In the genomic region with DNA sequence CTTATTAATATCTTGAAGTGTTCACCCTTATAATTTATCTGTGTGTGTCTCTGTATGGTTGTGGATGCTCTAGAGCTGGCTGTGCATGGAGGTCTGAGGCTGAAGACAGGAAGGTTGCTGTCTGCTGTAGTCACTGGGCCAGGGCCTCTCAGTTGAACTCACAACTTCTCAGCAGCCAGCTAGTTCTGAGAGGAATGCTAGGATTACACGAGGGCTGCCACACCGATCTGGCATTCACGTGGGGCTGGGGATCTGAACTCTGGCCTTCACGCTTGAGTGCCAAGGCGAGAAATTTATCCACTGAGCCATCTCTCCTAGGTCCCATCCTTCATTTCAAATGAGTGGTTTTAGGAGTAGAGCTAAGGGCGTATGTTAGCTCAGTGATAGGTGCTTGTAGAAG, we compare ENCODE assay signal across 16 mouse cellular contexts. TPM values are rescaled to one million over a fixed set of nuclear protein-coding genes. Genes with fewer than 3 reads are reported as not detected.
DNase-seq lines count a peak whose midpoint lies in the region; ATAC-seq and TF ChIP-seq lines count a peak whose summit lies in the region.
"Had no signal": no experiment of that assay in that cellular context is flagged by ENCODE, and none has a peak within 500 bp of the region (broad histone marks: within the 10 kb centered on the region; RNA-seq: fewer than 3 reads in every experiment).

No protein-coding gene starts in this region.

- peaks cover 27% of the 10 kb centered on the region for H3K36me3 ChIP-seq in liver, adult 2 months (ENCODE audit: control insufficient read depth, insufficient read depth, low read length)
- peaks cover 71% of the 10 kb centered on the region for H3K36me3 ChIP-seq in liver, embryonic 12.5 days
- no peaks in the 10 kb centered on the region for H3K36me3 ChIP-seq in kidney, embryonic 16.5 days (ENCODE audit: insufficient read depth, low read length)
- H3K36me3 ChIP-seq: embryonic facial prominence, embryonic 13.5 days; forebrain, embryonic 12.5 days; hindbrain, embryonic 15.5 days had no signal

- WGBS in liver, adult 2 months: 80% methylated on average over 6 of the region's 6 CpGs
- 89% methylated on average over 6 of the region's 6 CpGs for WGBS in liver, embryonic 12.5 days (ENCODE audit: insufficient replicate concordance)
- 50% methylated on average over 6 of the region's 6 CpGs for WGBS in kidney, embryonic 16.5 days
- 63% methylated on average over 6 of the region's 6 CpGs for WGBS in cerebellum, adult 2 months

- TF ChIP-seq POLR2A in liver, adult 2 months (IDR thresholded peaks at IDR 0.05; ENCODE audit: extremely low read depth, insufficient read depth, low read length): no peak
- no peak for TF ChIP-seq POLR2A in cerebellum, adult 2 months (IDR thresholded peaks at IDR 0.05; ENCODE audit: borderline replicate concordance, insufficient read depth, low read length)

- H3K4me2 ChIP-seq in liver, embryonic 12.5 days: no peak overlapping the region
- H3K4me2 ChIP-seq in kidney, embryonic 16.5 days (replicated peaks; ENCODE audit: low read depth, low read length): no peak overlapping the region
- H3K4me2 ChIP-seq: embryonic facial prominence, embryonic 13.5 days; forebrain, embryonic 12.5 days; hindbrain, embryonic 15.5 days had no signal

- H3K9me3 ChIP-seq in liver, embryonic 12.5 days (replicated peaks): no peaks in the 10 kb centered on the region
- no peaks in the 10 kb centered on the region for H3K9me3 ChIP-seq in kidney, embryonic 16.5 days (ENCODE audit: low read length)
- H3K9me3 ChIP-seq: embryonic facial prominence, embryonic 13.5 days; forebrain, embryonic 12.5 days; heart, embryonic 13.5 days; hindbrain, embryonic 15.5 days had no signal

- no peaks in the 10 kb centered on the region for H3K27me3 ChIP-seq in liver, adult 2 months (ENCODE audit: control insufficient read depth, insufficient read depth, low read length)
- no peaks in the 10 kb centered on the region for H3K27me3 ChIP-seq in liver, embryonic 12.5 days (replicated peaks)
- H3K27me3 ChIP-seq in kidney, embryonic 16.5 days (ENCODE audit: insufficient read depth, low read length): no peaks in the 10 kb centered on the region
- no peaks in the 10 kb centered on the region for H3K27me3 ChIP-seq in cerebellum, adult 2 months (ENCODE audit: control insufficient read depth, insufficient read depth, low read length)
- H3K27me3 ChIP-seq: embryonic facial prominence, embryonic 13.5 days; forebrain, embryonic 12.5 days; heart, embryonic 13.5 days; hindbrain, embryonic 15.5 days had no signal

- DNase-seq in liver, adult 2 months (ENCODE audit: extremely low read depth, low read depth, low spot score): peak; percentile 10
- peak; percentile 76 to 80 for DNase-seq in kidney, postnatal 36 days
- DNase-seq in cerebellum, adult 2 months: no peak
- DNase-seq: adrenal gland, adult 8-10 months; adrenal gland, postnatal 36 days; cerebellum, adult 8-10 months; cerebellum, postnatal 25 days; gastrocnemius, postnatal 10 days; heart, postnatal 36 days had no signal

- no peak for TF ChIP-seq CTCF in liver, adult 2 months (IDR thresholded peaks at IDR 0.05; ENCODE audit: low read depth, low read length)
- TF ChIP-seq CTCF in cerebellum, adult 2 months (IDR thresholded peaks at IDR 0.05; ENCODE audit: borderline replicate concordance, insufficient read depth, low read depth, low read length): no peak

- ATAC-seq in liver, embryonic 12.5 days: no peak
- peak; percentile 51; the same call in 1 of the 2 replicates for ATAC-seq in kidney, embryonic 16.5 days (ENCODE audit: low FRiP score, low TSS enrichment)
- ATAC-seq in granulocyte monocyte progenitor cell, adult 5-6 weeks (replicated peaks; ENCODE audit: poor library complexity, severe bottlenecking): no peak

- H3K27ac ChIP-seq in liver, adult 2 months (replicated peaks; ENCODE audit: insufficient read depth, low read depth, low read length): no peak overlapping the region
- no peak overlapping the region for H3K27ac ChIP-seq in liver, embryonic 12.5 days
- no peak overlapping the region for H3K27ac ChIP-seq in kidney, embryonic 16.5 days (ENCODE audit: low read length)
- H3K27ac ChIP-seq in cerebellum, adult 2 months (ENCODE audit: insufficient read depth, low read length): no peak overlapping the region
- H3K27ac ChIP-seq: embryonic facial prominence, embryonic 13.5 days; forebrain, embryonic 12.5 days; heart, embryonic 13.5 days; hindbrain, embryonic 15.5 days had no signal

- H3K4me3 ChIP-seq in liver, adult 2 months (ENCODE audit: insufficient read depth, low read depth, low read length): no peak overlapping the region
- no peak overlapping the region for H3K4me3 ChIP-seq in liver, embryonic 12.5 days
- no peak overlapping the region for H3K4me3 ChIP-seq in kidney, embryonic 16.5 days (ENCODE audit: low read length)
- H3K4me3 ChIP-seq in cerebellum, adult 2 months (replicated peaks; ENCODE audit: insufficient read depth, low read depth, low read length): no peak overlapping the region
- H3K4me3 ChIP-seq: embryonic facial prominence, embryonic 13.5 days; forebrain, embryonic 12.5 days; heart, embryonic 13.5 days; hindbrain, embryonic 15.5 days had no signal

- H3K79me2 ChIP-seq in liver, adult 2 months (ENCODE audit: control insufficient read depth, insufficient read depth, low read length): no peaks in the 10 kb centered on the region

- no peak overlapping the region for H3K9ac ChIP-seq in liver, adult 2 months (ENCODE audit: low read depth, low read length)
- H3K9ac ChIP-seq in liver, embryonic 12.5 days: no peak overlapping the region
- H3K9ac ChIP-seq in kidney, embryonic 16.5 days (replicated peaks; ENCODE audit: low read length): no peak overlapping the region
- H3K9ac ChIP-seq: embryonic facial prominence, embryonic 13.5 days; forebrain, embryonic 12.5 days; heart, embryonic 13.5 days; hindbrain, embryonic 15.5 days had no signal

- H3K4me1 ChIP-seq in liver, adult 2 months (ENCODE audit: control insufficient read depth, insufficient read depth, low read length): 0 out of 2 replicates have a peak, but pooled peaks cover 2% of the 10 kb centered on the region
- H3K4me1 ChIP-seq in liver, embryonic 12.5 days: 0 out of 2 replicates have a peak, but pooled peaks cover 4% of the 10 kb centered on the region
- H3K4me1 ChIP-seq in kidney, embryonic 16.5 days (ENCODE audit: insufficient read depth, low read length): peaks cover 12% of the 10 kb centered on the region
- no peaks in the 10 kb centered on the region for H3K4me1 ChIP-seq in cerebellum, adult 2 months (ENCODE audit: control insufficient read depth, insufficient read depth, low read length)
- H3K4me1 ChIP-seq: embryonic facial prominence, embryonic 13.5 days; hindbrain, embryonic 15.5 days had no signal

RNA-seq across cellular contexts. Expression of gene Exoc6, which starts 30.2 kb away (rescaled TPM):
- 18.0 and 21.8 TPM in 2 replicates for total RNA-seq in liver, adult 2 months (2014; rRNA removed)
- polyA plus RNA-seq in liver, adult 2 months (2012; rRNA removed): 6.4 and 6.7 TPM in 2 replicates
- polyA plus RNA-seq in liver, embryonic 12.5 days (2016; fragmentation: Nextera tagmentation; extraction: Ambion mirVana): 45.1 and 47.0 TPM in 2 replicates
- 25.3 and 26.9 TPM in 2 replicates for polyA plus RNA-seq in kidney, embryonic 16.5 days (2015; fragmentation: Nextera tagmentation; extraction: Ambion mirVana)
- total RNA-seq in granulocyte monocyte progenitor cell, adult 5-6 weeks (2014; fragmentation: Nextera tagmentation): 36.4 and 44.3 TPM in 2 replicates
- total RNA-seq in granulocyte monocyte progenitor cell, adult 5-6 weeks (2017): 73.0 and 73.8 TPM in 2 replicates
- 12.8 and 13.1 TPM in 2 replicates for polyA plus RNA-seq in cerebellum, adult 2 months (2012; rRNA removed)

Comparison
In these comparisons a context has a peak if more than half of its experiments do, and no peak if none do; other contexts are left out.
1. DNase-seq: peak in liver, adult 2 months (single experiment) and kidney, postnatal 36 days (2 of 2); none in cerebellum, adult 2 months (0 of 2).